Mouse (Mus musculus) kidney, embryonic 16.5 days (tissue): ENCODE data around the gene Hyal3. TPM values are rescaled to one million over a fixed set of nuclear protein-coding genes. Genes with fewer than 3 reads are reported as not detected.

Experiments used
- ATAC-seq: fragments of 200-750 bp; cut with Nextera tagmentation; 2 replicates; pipeline ENCODE4 v1.8.0; 2017; ENCODE audit warnings: moderate TSS enrichment; ENCODE audit not compliant: low FRiP score, low TSS enrichment
- H3K27ac ChIP-seq: fragments of 300-500 bp; sonication (generic); 2 replicates; pipeline ENCODE4 v1.5.1; 2014; ENCODE audit warnings: low read length
- H3K27me3 ChIP-seq: fragments of 300-500 bp; sonication (generic); 2 replicates; pipeline ENCODE4 v1.6.1; 2014; ENCODE audit warnings: low read length, control low read depth, mixed read lengths; ENCODE audit not compliant: insufficient read depth
- H3K36me3 ChIP-seq: fragments of 300-500 bp; sonication (generic); 2 replicates; pipeline ENCODE4 v1.6.1; 2014; ENCODE audit warnings: low read length, control low read depth, mixed read lengths; ENCODE audit not compliant: insufficient read depth
- H3K4me1 ChIP-seq: fragments of 300-500 bp; sonication (generic); 2 replicates; pipeline ENCODE4 v1.6.1; 2014; ENCODE audit warnings: low read length, control low read depth, mixed read lengths; ENCODE audit not compliant: insufficient read depth
- H3K4me2 ChIP-seq: fragments of 300-500 bp; sonication (generic); replicated peaks from 2 replicates; pipeline ENCODE4 v1.6.1; 2014; ENCODE audit warnings: low read depth, low read length
- H3K4me3 ChIP-seq: fragments of 300-500 bp; sonication (generic); 2 replicates; pipeline ENCODE4 v1.5.1; 2014; ENCODE audit warnings: mild to moderate bottlenecking, low read length
- H3K9ac ChIP-seq: fragments of 300-500 bp; sonication (generic); replicated peaks from 2 replicates; pipeline ENCODE4 v1.6.1; 2014; ENCODE audit warnings: low read length
- H3K9me3 ChIP-seq: fragments of 300-500 bp; sonication (generic); 2 replicates; pipeline ENCODE4 v1.6.1; 2016; ENCODE audit warnings: low read length, control low read depth
- WGBS: fragments of 180-500 bp; shearing (Covaris S2); extraction: QIAGEN DNeasy Blood & Tissue Kit; methylation state at CpG from one replicate; pipeline ENCODE4 v1.1.7; 2014; 5-methylcytosine and 5-hydroxymethylcytosine counted together
- polyA plus RNA-seq: library from polyadenylated mRNA; unstranded; fragments of >200 nt; fragmentation: Nextera tagmentation; extraction: Ambion mirVana; gene quantifications from 2 replicates; pipeline ENCODE4 v1.2.1, GENCODE M21; 2015

Hyal3 gene
- polyA plus RNA-seq, 1 experiment from 2014 or later, result 1.3 TPM

DNA sequence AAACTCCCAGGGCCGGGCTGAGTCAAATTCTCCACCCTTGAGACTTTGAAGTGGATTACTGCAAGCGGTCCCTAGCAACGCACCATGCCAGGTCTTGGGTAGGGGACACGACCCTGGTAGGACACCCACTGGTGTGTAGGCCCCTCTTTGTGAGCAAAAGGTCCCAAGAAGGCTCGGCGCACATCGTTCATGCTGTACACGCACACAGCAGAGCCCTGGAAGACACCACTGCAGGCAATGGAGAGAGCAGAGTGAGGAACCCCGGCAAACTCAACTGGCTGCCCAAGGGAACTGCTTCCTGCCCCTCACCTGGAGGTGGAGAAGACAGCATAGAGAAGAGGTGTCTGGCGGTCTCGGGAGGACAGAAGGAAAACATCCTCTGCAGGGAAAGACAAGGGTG, 20.7 kb downstream of the Hyal3 start:
- Histone ChIP-seq H3K27me3 (no peaks in the 10 kb centered on the region), H3K9me3 (no peaks in the 10 kb centered on the region), H3K4me1 (peaks cover 47% of the 10 kb centered on the region), H3K36me3 (peaks cover 3% of the 10 kb centered on the region; the same call in 1 of the 2 replicates), H3K4me3 (no peak overlapping the region), H3K27ac (no peak overlapping the region), H3K9ac (no peak overlapping the region), H3K4me2 (no peak overlapping the region)
- 85% methylated on average over 11 of the region's 11 CpGs for WGBS
- no peak for ATAC-seq

DNA sequence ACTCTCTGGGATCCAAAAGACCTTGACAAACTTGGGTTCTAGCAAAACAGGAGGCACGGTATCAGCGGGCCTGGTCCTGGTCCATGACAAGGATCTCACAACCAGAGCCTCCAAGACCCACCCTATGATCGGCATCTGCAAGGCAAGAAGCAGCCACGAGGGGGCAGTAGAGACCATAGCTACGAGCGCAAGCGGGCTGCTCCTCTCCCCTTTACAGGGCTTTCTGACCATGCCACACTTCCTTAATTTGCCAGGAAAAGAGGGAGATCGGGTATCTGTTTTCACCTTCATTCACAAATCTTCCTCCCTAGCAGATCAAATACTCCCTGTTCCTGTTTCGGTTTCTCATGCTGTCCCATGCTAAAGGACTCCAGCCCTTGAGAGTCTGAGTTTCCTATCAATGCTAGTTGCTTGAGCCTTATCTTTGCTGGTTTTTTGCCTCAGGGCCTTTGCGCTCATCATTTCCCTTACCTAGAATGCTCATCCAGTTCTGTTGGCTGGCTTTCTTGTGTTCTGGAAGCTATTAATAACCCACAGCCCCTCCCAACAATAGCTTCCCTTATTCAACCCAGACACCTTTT, 21.5 kb downstream of the Hyal3 start:
- Histone ChIP-seq H3K27me3 (no peaks in the 10 kb centered on the region), H3K4me1 (peaks cover 56% of the 10 kb centered on the region), H3K9me3 (no peaks in the 10 kb centered on the region), H3K4me3 (no peak overlapping the region), H3K36me3 (peaks cover 3% of the 10 kb centered on the region; the same call in 1 of the 2 replicates), H3K9ac (peak overlapping the region; percentile 45), H3K4me2 (0 out of 2 replicates have a peak overlapping the region, but pooled peaks have one; percentile 28), H3K27ac (peak overlapping the region; percentile 21; the same call in 1 of the 2 replicates)
- WGBS, result 9% methylated on average over 10 of the region's 10 CpGs
- peak; percentile 20; the same call in 1 of the 2 replicates for ATAC-seq

DNA sequence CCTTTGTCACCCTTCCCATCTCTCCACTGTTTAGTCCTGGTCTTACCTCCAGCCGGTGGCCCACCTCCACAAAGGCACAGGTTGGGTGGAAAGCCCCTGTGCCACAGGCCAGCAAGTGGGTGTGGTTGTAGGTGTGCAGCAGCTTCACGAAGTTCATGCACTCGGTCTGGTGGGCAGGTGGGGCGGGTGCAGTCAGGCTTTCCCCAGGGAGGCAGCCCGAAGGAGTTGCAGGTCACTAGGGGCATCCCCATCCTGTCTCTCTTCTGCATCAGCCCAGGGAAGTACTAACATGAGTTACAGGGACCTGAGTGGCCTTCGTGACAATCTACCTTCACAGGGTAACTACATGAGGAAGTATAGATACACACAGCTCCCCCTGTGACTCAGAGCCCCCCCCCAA, 22.6 kb downstream of the Hyal3 start:
- Histone ChIP-seq H3K9me3 (no peaks in the 10 kb centered on the region), H3K27ac (no peak overlapping the region), H3K4me1 (peaks cover 66% of the 10 kb centered on the region), H3K9ac (no peak overlapping the region), H3K4me3 (no peak overlapping the region), H3K36me3 (peaks cover 3% of the 10 kb centered on the region; the same call in 1 of the 2 replicates), H3K27me3 (no peaks in the 10 kb centered on the region), H3K4me2 (no peak overlapping the region)
- WGBS, result 51% methylated on average over 6 of the region's 6 CpGs
- ATAC-seq, result no peak

DNA sequence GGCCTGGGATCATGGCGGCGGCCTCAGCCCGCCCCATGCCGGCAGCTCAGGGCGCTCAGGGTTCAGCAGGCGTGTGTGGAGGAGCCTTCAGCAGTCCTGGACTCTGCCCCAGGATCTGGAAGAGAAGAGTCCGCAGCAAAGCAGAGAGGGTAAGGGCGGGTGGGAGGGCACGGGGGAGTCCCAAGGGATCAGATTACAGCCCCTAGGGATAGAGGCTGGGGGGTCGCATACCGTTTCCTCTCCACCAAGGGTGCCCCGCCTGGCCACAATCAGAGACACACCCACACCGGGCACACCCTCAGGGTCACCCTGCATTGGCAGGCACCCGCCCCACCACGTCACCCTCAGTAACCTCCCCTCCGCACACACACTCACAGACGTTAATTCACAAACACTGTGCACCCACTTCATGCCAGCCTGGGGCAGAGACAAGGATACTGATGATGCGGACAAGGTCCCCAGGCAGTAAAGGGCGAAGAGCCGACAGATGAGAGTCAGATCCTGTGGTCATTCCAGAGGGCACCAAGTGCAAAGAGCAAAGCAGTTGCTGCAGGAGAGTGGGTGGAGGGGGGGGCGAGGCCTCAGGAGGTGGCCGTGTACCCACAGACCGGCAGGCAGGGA, 24.5 kb downstream of the Hyal3 start:
- ATAC-seq, result peak; percentile 78
- WGBS, result 25% methylated on average over 22 of the region's 23 CpGs
- Histone ChIP-seq H3K27ac (peak overlapping the region; percentile 94), H3K4me3 (peak overlapping the region; percentile 40), H3K9ac (peak overlapping the region; percentile 73), H3K4me2 (peak overlapping the region; percentile 60), H3K27me3 (no peaks in the 10 kb centered on the region), H3K36me3 (peaks cover 3% of the 10 kb centered on the region; the same call in 1 of the 2 replicates), H3K9me3 (no peaks in the 10 kb centered on the region), H3K4me1 (peaks cover 79% of the 10 kb centered on the region)

DNA sequence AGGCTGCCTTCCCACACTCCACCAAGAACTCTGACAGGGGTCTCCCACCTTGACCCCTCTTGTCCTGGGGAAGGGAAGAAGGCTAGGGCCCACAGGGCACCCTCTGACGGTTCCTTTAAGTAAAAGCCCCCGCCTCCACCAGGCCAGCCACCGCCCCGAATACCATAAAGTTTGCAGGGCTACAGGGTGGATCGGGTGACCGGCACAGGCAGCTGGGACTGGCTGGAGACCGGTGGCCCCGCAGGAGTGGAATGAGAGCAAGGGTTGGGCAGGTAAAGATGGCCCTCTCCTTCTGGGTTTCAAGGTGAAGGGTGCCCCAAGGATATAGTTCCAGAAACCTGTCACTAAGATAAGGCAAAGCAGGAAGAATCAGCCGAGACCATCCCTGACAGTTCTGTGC, 26.0 kb downstream of the Hyal3 start:
- no peak for ATAC-seq
- Histone ChIP-seq H3K27me3 (no peaks in the 10 kb centered on the region), H3K27ac (peak overlapping the region; percentile 94), H3K4me2 (peak overlapping the region; percentile 49), H3K36me3 (no peaks in the 10 kb centered on the region; the same call in 1 of the 2 replicates), H3K9ac (peak overlapping the region; percentile 54), H3K4me1 (peaks cover 83% of the 10 kb centered on the region), H3K4me3 (peak overlapping the region; percentile 32), H3K9me3 (no peaks in the 10 kb centered on the region)
- 15% methylated on average over 9 of the region's 9 CpGs for WGBS

DNA sequence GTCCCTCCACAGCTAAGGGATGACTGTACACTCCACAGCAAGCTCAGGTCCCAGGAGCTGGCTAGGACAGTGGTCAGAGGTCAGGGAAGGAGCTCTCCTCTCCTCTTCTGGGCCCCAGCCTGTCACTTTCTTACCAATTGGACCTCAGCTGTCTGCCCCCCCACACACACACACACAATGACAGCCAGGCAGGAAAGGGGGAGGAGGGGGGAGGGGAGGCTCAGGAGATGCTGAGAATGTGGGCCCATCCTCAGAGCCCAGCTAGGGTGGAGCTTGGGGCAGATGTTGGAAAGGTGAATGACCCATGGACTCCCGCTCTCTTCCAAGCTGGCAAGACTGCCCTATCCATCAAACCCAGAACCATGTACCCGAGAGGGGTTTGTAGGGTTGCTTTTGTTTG, 26.4 kb downstream of the Hyal3 start:
- peak overlapping the region; percentile 32 for H3K4me3 ChIP-seq
- no peaks in the 10 kb centered on the region for H3K36me3 ChIP-seq
- peaks cover 84% of the 10 kb centered on the region for H3K4me1 ChIP-seq
- H3K27me3 ChIP-seq, result no peaks in the 10 kb centered on the region
- peak overlapping the region; percentile 94 for H3K27ac ChIP-seq
- 54% methylated on average over 2 of the region's 2 CpGs for WGBS
- peak overlapping the region; percentile 49 for H3K4me2 ChIP-seq
- peak overlapping the region; percentile 54 for H3K9ac ChIP-seq
- no peak for ATAC-seq
- no peaks in the 10 kb centered on the region for H3K9me3 ChIP-seq

DNA sequence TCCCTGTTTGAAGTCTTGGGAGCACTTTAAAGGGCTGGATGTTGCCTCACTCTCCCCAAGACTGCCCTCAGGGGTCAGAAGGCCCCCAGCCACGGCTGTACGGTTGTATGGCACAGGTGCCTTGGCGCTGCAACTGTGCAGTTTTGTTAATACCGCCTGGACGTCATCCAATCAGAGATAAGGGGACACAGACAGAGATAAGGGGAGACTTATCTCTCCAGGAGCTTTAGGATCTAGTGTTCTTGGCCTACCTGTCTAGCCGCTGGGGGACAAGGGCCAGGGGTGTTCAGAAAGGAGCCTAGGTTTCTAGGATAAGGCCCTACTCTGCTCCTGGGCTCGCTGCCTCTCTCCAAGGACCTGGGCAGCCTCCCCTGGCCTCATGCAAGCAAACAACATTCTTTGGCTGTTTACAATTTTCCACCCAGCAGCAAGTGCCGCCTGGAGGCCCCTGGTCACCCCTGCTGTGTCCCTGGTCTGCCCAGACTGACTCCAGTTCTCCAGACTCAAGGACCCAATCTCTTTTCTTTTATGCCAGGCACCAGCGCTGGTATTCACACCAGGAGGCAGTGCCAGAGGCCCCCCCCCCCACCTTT, 27.1 kb downstream of the Hyal3 start:
- Histone ChIP-seq H3K4me3 (peak overlapping the region; percentile 32; the same call in 1 of the 2 replicates), H3K27me3 (no peaks in the 10 kb centered on the region), H3K9me3 (no peaks in the 10 kb centered on the region), H3K36me3 (no peaks in the 10 kb centered on the region), H3K9ac (peak overlapping the region; percentile 54), H3K4me2 (peak overlapping the region; percentile 49), H3K4me1 (peaks cover 84% of the 10 kb centered on the region), H3K27ac (peak overlapping the region; percentile 94)
- no peak for ATAC-seq
- 63% methylated on average over 9 of the region's 9 CpGs for WGBS

DNA sequence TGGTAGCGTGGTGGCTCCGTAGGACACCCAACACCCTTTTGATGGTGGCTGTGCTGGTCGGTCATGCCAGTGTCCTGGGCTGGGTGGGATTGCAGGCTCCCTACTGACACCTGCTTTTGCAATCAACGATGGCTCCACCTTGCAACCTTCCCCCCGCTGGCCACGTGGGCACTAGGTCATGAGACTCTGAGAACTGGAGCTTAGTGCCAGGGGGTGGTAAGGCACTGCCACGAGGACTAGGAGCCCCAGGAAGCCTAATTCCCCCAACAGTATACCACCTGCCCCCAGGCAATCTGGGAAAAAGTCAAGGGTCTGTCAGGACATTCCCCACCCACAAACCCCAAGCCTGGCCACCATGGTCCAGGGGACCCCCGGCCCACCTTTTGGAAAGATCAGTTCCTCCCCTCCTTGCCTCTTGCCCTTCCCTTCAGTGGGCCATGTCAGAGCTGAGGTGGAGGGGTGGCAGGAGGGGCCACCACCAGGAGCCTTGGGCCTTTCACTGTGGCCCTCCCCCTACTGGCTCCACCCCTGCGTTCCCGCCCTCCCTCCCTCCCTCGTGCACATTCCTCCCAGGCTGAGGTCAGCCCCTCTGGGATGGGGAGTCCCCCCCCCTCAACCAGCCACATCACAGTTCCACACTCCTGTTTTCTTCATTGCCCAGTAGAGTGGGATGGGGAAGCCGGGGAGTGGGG, 28.3 kb downstream of the Hyal3 start, which contains the start of gene Sema3b:
Sema3b (minus strand) TSS at position 489 of the 692 bp plus-strand sequence.
- Histone ChIP-seq H3K9ac (peak within 1 kb of the TSS; percentile 34; the same call in 1 of the 2 replicates), H3K27me3 (no peaks in the 10 kb centered on the region), H3K9me3 (no peaks in the 10 kb centered on the region), H3K4me2 (peak within 1 kb of the TSS; percentile 49; the same call in 1 of the 2 replicates), H3K4me1 (peaks cover 77% of the 10 kb centered on the region), H3K27ac (peak within 1 kb of the TSS; percentile 94), H3K4me3 (no peak within 1 kb of the TSS), H3K36me3 (peaks cover 1% of the 10 kb centered on the region; the same call in 1 of the 2 replicates)
- WGBS, result 38% methylated on average over 11 of the region's 12 CpGs
- no peak for ATAC-seq

DNA sequence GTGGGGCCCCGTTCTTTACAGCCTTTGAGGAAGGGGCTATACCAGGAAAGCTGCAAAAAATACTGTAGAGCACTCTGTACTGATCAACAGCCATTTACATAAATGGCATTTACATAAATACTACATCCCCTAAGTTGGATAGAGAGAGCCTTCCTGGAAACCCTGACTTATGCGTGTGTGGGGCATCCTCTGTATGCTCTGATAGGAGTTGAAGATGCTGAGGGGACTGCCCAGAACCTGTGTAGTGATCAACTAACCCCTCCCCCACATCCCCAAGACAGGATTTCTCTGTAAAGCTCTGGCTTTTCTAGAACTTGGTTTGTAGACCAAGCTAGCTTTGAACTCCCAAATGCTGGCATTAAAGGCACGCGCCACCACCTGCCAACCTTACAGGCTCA, 28.8 kb downstream of the Hyal3 start:
- WGBS, result 66% methylated on average over 4 of the region's 4 CpGs
- no peak for ATAC-seq
- Histone ChIP-seq H3K9ac (no peak overlapping the region; the same call in 1 of the 2 replicates), H3K27me3 (no peaks in the 10 kb centered on the region), H3K4me2 (no peak overlapping the region), H3K9me3 (no peaks in the 10 kb centered on the region), H3K36me3 (peaks cover 7% of the 10 kb centered on the region; the same call in 1 of the 2 replicates), H3K4me1 (peaks cover 72% of the 10 kb centered on the region), H3K27ac (no peak overlapping the region), H3K4me3 (no peak overlapping the region)
